Mouse (Mus musculus): Measurements from ENCODE around the gene Tmem252.

Tmem252 gene

GRCm38 (mm10) chr19:24703680-24704079, 29.9 kb downstream of the Tmem252 start:
- Histone ChIP-seq H3K27me3 (ENCODE audit: insufficient read depth, low read length) (no peaks in the 10 kb centered on the region), H3K9me3 (ENCODE audit: low read length) (no peaks in the 10 kb centered on the region), H3K4me3 (replicated peaks; ENCODE audit: low read length) (no peak overlapping the region), H3K4me1 (replicated peaks; ENCODE audit: low read depth, low read length) (peaks cover 9% of the 10 kb centered on the region), H3K36me3 (ENCODE audit: insufficient read depth, low read length) (no peaks in the 10 kb centered on the region)
- TF ChIP-seq NANOG (IDR thresholded peaks at IDR 0.05; ENCODE audit: borderline replicate concordance, low read length) (no peak), POU5F1 (IDR thresholded peaks at IDR 0.05; ENCODE audit: borderline replicate concordance, low read length) (no peak), CTCF (conservative IDR thresholded peaks at IDR 0.05; ENCODE audit: low read length) (no peak)

- TF ChIP-seq POU5F1 (IDR thresholded peaks at IDR 0.05; ENCODE audit: borderline replicate concordance, low read length) = no peak
- TF ChIP-seq NANOG (IDR thresholded peaks at IDR 0.05; ENCODE audit: borderline replicate concordance, low read length) = no peak
- TF ChIP-seq CTCF (conservative IDR thresholded peaks at IDR 0.05; ENCODE audit: low read length) = no peak
- Histone ChIP-seq H3K36me3 (ENCODE audit: insufficient read depth, low read length) (no peaks in the 10 kb centered on the region), H3K27me3 (ENCODE audit: insufficient read depth, low read length) (no peaks in the 10 kb centered on the region)
Measured at GRCm38 (mm10) chr19:24704326-24704725, 30.5 kb downstream of the Tmem252 start.

GRCm38 (mm10) chr19:24705395-24705794, 31.6 kb downstream of the Tmem252 start:
- Histone ChIP-seq H3K9me3 (ENCODE audit: low read length) (no peaks in the 10 kb centered on the region), H3K4me1 (replicated peaks; ENCODE audit: low read depth, low read length) (peaks cover 9% of the 10 kb centered on the region), H3K27me3 (ENCODE audit: insufficient read depth, low read length) (no peaks in the 10 kb centered on the region), H3K4me3 (replicated peaks; ENCODE audit: low read length) (no peak overlapping the region), H3K36me3 (ENCODE audit: insufficient read depth, low read length) (no peaks in the 10 kb centered on the region)
- peak; percentile 61 for TF ChIP-seq CTCF (conservative IDR thresholded peaks at IDR 0.05; ENCODE audit: low read length)
- no peak for TF ChIP-seq NANOG (IDR thresholded peaks at IDR 0.05; ENCODE audit: borderline replicate concordance, low read length)

More at GRCm38 (mm10) chr19:24704326-24704725, 30.5 kb downstream of the Tmem252 start:
- no peaks in the 10 kb centered on the region for H3K9me3 ChIP-seq (ENCODE audit: low read length)
- peaks cover 9% of the 10 kb centered on the region for H3K4me1 ChIP-seq (replicated peaks; ENCODE audit: low read depth, low read length)
- no peak overlapping the region for H3K4me3 ChIP-seq (replicated peaks; ENCODE audit: low read length)

- TF ChIP-seq CTCF (conservative IDR thresholded peaks at IDR 0.05; ENCODE audit: low read length) = no peak
- no peak for TF ChIP-seq NANOG (IDR thresholded peaks at IDR 0.05; ENCODE audit: borderline replicate concordance, low read length)
- no peak for TF ChIP-seq POU5F1 (IDR thresholded peaks at IDR 0.05; ENCODE audit: borderline replicate concordance, low read length)
- no peaks in the 10 kb centered on the region for H3K27me3 ChIP-seq (ENCODE audit: insufficient read depth, low read length)
- peaks cover 9% of the 10 kb centered on the region for H3K4me1 ChIP-seq (replicated peaks; ENCODE audit: low read depth, low read length)
- no peaks in the 10 kb centered on the region for H3K36me3 ChIP-seq (ENCODE audit: insufficient read depth, low read length)
- no peak overlapping the region for H3K4me3 ChIP-seq (replicated peaks; ENCODE audit: low read length)
- H3K9me3 ChIP-seq (ENCODE audit: low read length) = no peaks in the 10 kb centered on the region
Measured at GRCm38 (mm10) chr19:24707071-24707906, 33.5 kb downstream of the Tmem252 start.

- peaks cover 9% of the 10 kb centered on the region for H3K4me1 ChIP-seq (replicated peaks; ENCODE audit: low read depth, low read length)
- H3K4me3 ChIP-seq (replicated peaks; ENCODE audit: low read length) = no peak overlapping the region
- H3K27me3 ChIP-seq (ENCODE audit: insufficient read depth, low read length) = no peaks in the 10 kb centered on the region
- no peaks in the 10 kb centered on the region for H3K36me3 ChIP-seq (ENCODE audit: insufficient read depth, low read length)
- TF ChIP-seq NANOG (IDR thresholded peaks at IDR 0.05; ENCODE audit: borderline replicate concordance, low read length) = no peak
- TF ChIP-seq POU5F1 (IDR thresholded peaks at IDR 0.05; ENCODE audit: borderline replicate concordance, low read length) = no peak
- TF ChIP-seq CTCF (conservative IDR thresholded peaks at IDR 0.05; ENCODE audit: low read length) = no peak
- H3K9me3 ChIP-seq (ENCODE audit: low read length) = no peaks in the 10 kb centered on the region
Measured at GRCm38 (mm10) chr19:24708032-24708431, 34.2 kb downstream of the Tmem252 start.

- Histone ChIP-seq H3K4me1 (replicated peaks; ENCODE audit: low read depth, low read length) (no peaks in the 10 kb centered on the region), H3K36me3 (ENCODE audit: insufficient read depth, low read length) (no peaks in the 10 kb centered on the region), H3K27me3 (ENCODE audit: insufficient read depth, low read length) (no peaks in the 10 kb centered on the region), H3K9me3 (ENCODE audit: low read length) (no peaks in the 10 kb centered on the region), H3K4me3 (replicated peaks; ENCODE audit: low read length) (no peak overlapping the region)
- TF ChIP-seq CTCF (conservative IDR thresholded peaks at IDR 0.05; ENCODE audit: low read length) = no peak
- TF ChIP-seq POU5F1 (IDR thresholded peaks at IDR 0.05; ENCODE audit: borderline replicate concordance, low read length) = no peak
- no peak for TF ChIP-seq NANOG (IDR thresholded peaks at IDR 0.05; ENCODE audit: borderline replicate concordance, low read length)
Measured at GRCm38 (mm10) chr19:24716303-24717097, 42.7 kb downstream of the Tmem252 start.

- no peaks in the 10 kb centered on the region for H3K27me3 ChIP-seq (ENCODE audit: insufficient read depth, low read length)
- no peaks in the 10 kb centered on the region for H3K9me3 ChIP-seq (ENCODE audit: low read length)
- TF ChIP-seq POU5F1 (IDR thresholded peaks at IDR 0.05; ENCODE audit: borderline replicate concordance, low read length) (no peak), CTCF (conservative IDR thresholded peaks at IDR 0.05; ENCODE audit: low read length) (no peak), NANOG (IDR thresholded peaks at IDR 0.05; ENCODE audit: borderline replicate concordance, low read length) (no peak)
- H3K36me3 ChIP-seq (ENCODE audit: insufficient read depth, low read length) = no peaks in the 10 kb centered on the region
- H3K4me3 ChIP-seq (replicated peaks; ENCODE audit: low read length) = no peak overlapping the region
- H3K4me1 ChIP-seq (replicated peaks; ENCODE audit: low read depth, low read length) = no peaks in the 10 kb centered on the region
Measured at GRCm38 (mm10) chr19:24718021-24718420, 44.2 kb downstream of the Tmem252 start.

GRCm38 (mm10) chr19:24719504-24719903, 45.7 kb downstream of the Tmem252 start:
- H3K4me1 ChIP-seq (replicated peaks; ENCODE audit: low read depth, low read length) = no peaks in the 10 kb centered on the region
- no peaks in the 10 kb centered on the region for H3K27me3 ChIP-seq (ENCODE audit: insufficient read depth, low read length)
- no peaks in the 10 kb centered on the region for H3K9me3 ChIP-seq (ENCODE audit: low read length)
- no peaks in the 10 kb centered on the region for H3K36me3 ChIP-seq (ENCODE audit: insufficient read depth, low read length)
- H3K4me3 ChIP-seq (replicated peaks; ENCODE audit: low read length) = no peak overlapping the region
- TF ChIP-seq NANOG (IDR thresholded peaks at IDR 0.05; ENCODE audit: borderline replicate concordance, low read length) (no peak), POU5F1 (IDR thresholded peaks at IDR 0.05; ENCODE audit: borderline replicate concordance, low read length) (no peak), CTCF (conservative IDR thresholded peaks at IDR 0.05; ENCODE audit: low read length) (no peak)
